In genomic region chr11:53351224-53351942, GRCm38 (mm10) we compare ENCODE assay signal across 8 mouse cellular contexts. TPM values are rescaled to one million over a fixed set of nuclear protein-coding genes. Genes with fewer than 3 reads are reported as not detected.
DNase-seq lines count a peak whose midpoint lies in the region; ATAC-seq and TF ChIP-seq lines count a peak whose summit lies in the region.

No protein-coding gene starts in this region.

- H3K4me3 ChIP-seq in embryonic facial prominence, embryonic 12.5 days, result peak overlapping the region; percentile 97
- H3K4me3 ChIP-seq in heart, embryonic 10.5 days, result peak overlapping the region; percentile 99
- H3K4me3 ChIP-seq in kidney, embryonic 14.5 days (ENCODE audit: low read length), result peak overlapping the region; percentile 95
- H3K4me3 ChIP-seq in liver, adult 2 months (ENCODE audit: insufficient read depth, low read depth, low read length), result peak overlapping the region; percentile 83

- ATAC-seq in embryonic facial prominence, embryonic 12.5 days (ENCODE audit: insufficient number of reproducible peaks, insufficient read depth, low FRiP score, low TSS enrichment), result no peak
- no peak for ATAC-seq in kidney, embryonic 14.5 days (ENCODE audit: low FRiP score, low TSS enrichment)
- peak; percentile 57 for ATAC-seq in monocyte, adult 5-6 weeks (replicated peaks; ENCODE audit: insufficient number of reproducible peaks, low FRiP score, low TSS enrichment, poor library complexity, severe bottlenecking)

- H3K36me3 ChIP-seq in embryonic facial prominence, embryonic 12.5 days, result no peaks in the 10 kb centered on the region
- peaks cover 5% of the 10 kb centered on the region; the same call in 1 of the 2 replicates for H3K36me3 ChIP-seq in heart, embryonic 10.5 days
- H3K36me3 ChIP-seq in kidney, embryonic 14.5 days (ENCODE audit: control insufficient read depth, insufficient read depth, low read length), result no peaks in the 10 kb centered on the region
- H3K36me3 ChIP-seq in liver, adult 2 months (ENCODE audit: control insufficient read depth, insufficient read depth, low read length), result peaks cover 2% of the 10 kb centered on the region; the same call in 1 of the 2 replicates

- TF ChIP-seq POLR2A in liver, adult 2 months (IDR thresholded peaks at IDR 0.05; ENCODE audit: extremely low read depth, insufficient read depth, low read length), result no peak

- peak overlapping the region; percentile 96 for H3K27ac ChIP-seq in embryonic facial prominence, embryonic 12.5 days
- H3K27ac ChIP-seq in heart, embryonic 10.5 days, result peak overlapping the region; percentile 99
- H3K27ac ChIP-seq in kidney, embryonic 14.5 days (ENCODE audit: low read depth, low read length), result peak overlapping the region; percentile 96
- H3K27ac ChIP-seq in liver, adult 2 months (replicated peaks; ENCODE audit: insufficient read depth, low read depth, low read length), result peak overlapping the region; percentile 84

- peaks cover 14% of the 10 kb centered on the region; the same call in 1 of the 2 replicates for H3K79me2 ChIP-seq in liver, adult 2 months (ENCODE audit: control insufficient read depth, insufficient read depth, low read length)

- peak; percentile 69 for DNase-seq in 3134 (ENCODE audit: extremely low read depth, insufficient read length, low spot score)
- peak; percentile 55 for DNase-seq in adrenal gland, adult 8-10 months
- DNase-seq in heart, embryonic 10.5 days (ENCODE audit: low spot score), result peak; percentile 88
- DNase-seq in liver, adult 2 months (ENCODE audit: extremely low read depth, low read depth, low spot score), result peak; percentile 64
- peak; percentile 26 to 71 for DNase-seq in spleen, postnatal 4 days (ENCODE audit: low spot score in 2 of 2)

- under 1% methylated on average over 35 of the region's 35 CpGs for WGBS in embryonic facial prominence, embryonic 12.5 days
- WGBS in heart, embryonic 10.5 days, result under 1% methylated on average over 35 of the region's 35 CpGs
- WGBS in kidney, embryonic 14.5 days, result 0% methylated on average over 35 of the region's 35 CpGs
- whole genome bisulfite sequencing in liver, adult 2 months, result under 1% methylated on average over 35 of the region's 35 CpGs

- peak overlapping the region; percentile 60 for H3K4me2 ChIP-seq in embryonic facial prominence, embryonic 12.5 days (replicated peaks)
- H3K4me2 ChIP-seq in kidney, embryonic 14.5 days (replicated peaks; ENCODE audit: low read depth, low read length), result peak overlapping the region; percentile 93

- TF ChIP-seq CTCF in liver, adult 2 months (IDR thresholded peaks at IDR 0.05; ENCODE audit: low read depth, low read length), result no peak

- H3K27me3 ChIP-seq in embryonic facial prominence, embryonic 12.5 days, result no peaks in the 10 kb centered on the region
- H3K27me3 ChIP-seq in heart, embryonic 10.5 days (ENCODE audit: insufficient read depth, poor library complexity, severe bottlenecking), result no peaks in the 10 kb centered on the region
- H3K27me3 ChIP-seq in kidney, embryonic 14.5 days (ENCODE audit: control insufficient read depth, insufficient read depth, low read length), result no peaks in the 10 kb centered on the region
- H3K27me3 ChIP-seq in liver, adult 2 months (ENCODE audit: control insufficient read depth, insufficient read depth, low read length), result no peaks in the 10 kb centered on the region

- H3K9ac ChIP-seq in embryonic facial prominence, embryonic 12.5 days, result peak overlapping the region; percentile 98
- peak overlapping the region; percentile 95 for H3K9ac ChIP-seq in kidney, embryonic 14.5 days (ENCODE audit: low read depth, low read length)
- peak overlapping the region; percentile 90 for H3K9ac ChIP-seq in liver, adult 2 months (ENCODE audit: low read depth, low read length)

- peaks cover 7% of the 10 kb centered on the region for H3K4me1 ChIP-seq in embryonic facial prominence, embryonic 12.5 days
- H3K4me1 ChIP-seq in heart, embryonic 10.5 days, result peaks cover 4% of the 10 kb centered on the region; the same call in 1 of the 2 replicates
- H3K4me1 ChIP-seq in kidney, embryonic 14.5 days (ENCODE audit: control insufficient read depth, insufficient read depth, low read length), result peaks cover 6% of the 10 kb centered on the region
- 0 out of 2 replicates have a peak, but pooled peaks cover 1% of the 10 kb centered on the region for H3K4me1 ChIP-seq in liver, adult 2 months (ENCODE audit: control insufficient read depth, insufficient read depth, low read length)

- H3K9me3 ChIP-seq in embryonic facial prominence, embryonic 12.5 days, result no peaks in the 10 kb centered on the region
- no peaks in the 10 kb centered on the region for H3K9me3 ChIP-seq in heart, embryonic 10.5 days
- no peaks in the 10 kb centered on the region for H3K9me3 ChIP-seq in kidney, embryonic 14.5 days (ENCODE audit: control insufficient read depth, low read length)

RNA-seq across cellular contexts. Expression of gene Aff4, which starts 0.8 kb away (rescaled TPM):
- total RNA-seq in adrenal gland, adult 8-10 months (2022), result 100 to 1,000 TPM; 141 to 221 (median 184) TPM
- polyA plus RNA-seq in embryonic facial prominence, embryonic 12.5 days (2016; fragmentation: Nextera tagmentation; extraction: Ambion mirVana), result 70.3 and 71.1 TPM in 2 replicates
- 30.5 and 36.7 TPM in 2 replicates for polyA plus RNA-seq in heart, embryonic 10.5 days (2016; fragmentation: Nextera tagmentation; extraction: Ambion mirVana)
- polyA plus RNA-seq in kidney, embryonic 14.5 days (2014; fragmentation: Nextera tagmentation; extraction: Ambion mirVana), result 46.1 and 80.4 TPM in 2 replicates
- total RNA-seq in liver, adult 2 months (2014; rRNA removed), result 32.1 and 40.3 TPM in 2 replicates
- 7.3 and 8.1 TPM in 2 replicates for polyA plus RNA-seq in liver, adult 2 months (2012; rRNA removed)
- total RNA-seq in monocyte, adult 5-6 weeks (2017), result 73.5 to 126 TPM (median 78.0 TPM) in 3 replicates

RNA-seq across cellular contexts. Expression of gene Zcchc10, which starts 26.9 kb away (rescaled TPM):
- total RNA-seq in adrenal gland, adult 8-10 months (2022), result 10 to 100 TPM; 10.7 to 14.9 (median 12.4) TPM
- polyA plus RNA-seq in embryonic facial prominence, embryonic 12.5 days (2016; fragmentation: Nextera tagmentation; extraction: Ambion mirVana), result 19.2 and 21.8 TPM in 2 replicates
- polyA plus RNA-seq in heart, embryonic 10.5 days (2016; fragmentation: Nextera tagmentation; extraction: Ambion mirVana), result 19.2 and 21.9 TPM in 2 replicates
- polyA plus RNA-seq in kidney, embryonic 14.5 days (2014; fragmentation: Nextera tagmentation; extraction: Ambion mirVana), result 32.4 and 40.9 TPM in 2 replicates
- 0.37 and 0.74 TPM in 2 replicates for total RNA-seq in liver, adult 2 months (2014; rRNA removed)
- polyA plus RNA-seq in liver, adult 2 months (2012; rRNA removed), result 1.8 and 2.5 TPM in 2 replicates
- 2.3 to 9.1 TPM (median 5.5 TPM) in 3 replicates for total RNA-seq in monocyte, adult 5-6 weeks (2017)

RNA-seq across cellular contexts. Expression of gene Hspa4, which starts 51.1 kb away (rescaled TPM):
- 100 to 1,000 TPM; 164 to 203 (median 190) TPM for total RNA-seq in adrenal gland, adult 8-10 months (2022)
- 103 and 110 TPM in 2 replicates for polyA plus RNA-seq in embryonic facial prominence, embryonic 12.5 days (2016; fragmentation: Nextera tagmentation; extraction: Ambion mirVana)
- polyA plus RNA-seq in heart, embryonic 10.5 days (2016; fragmentation: Nextera tagmentation; extraction: Ambion mirVana), result 98.3 and 109 TPM in 2 replicates
- 78.2 and 110 TPM in 2 replicates for polyA plus RNA-seq in kidney, embryonic 14.5 days (2014; fragmentation: Nextera tagmentation; extraction: Ambion mirVana)
- total RNA-seq in liver, adult 2 months (2014; rRNA removed), result 44.6 and 55.9 TPM in 2 replicates
- 16.6 and 17.9 TPM in 2 replicates for polyA plus RNA-seq in liver, adult 2 months (2012; rRNA removed)
- 251 to 386 TPM (median 355 TPM) in 3 replicates for total RNA-seq in monocyte, adult 5-6 weeks (2017)
